Mouse (Mus musculus): ENCODE data around the gene Kif1c. TPM values are rescaled to one million over a fixed set of nuclear protein-coding genes. Genes with fewer than 3 reads are reported as not detected.
A peak's percentile ranks its signal among the peaks of the same experiment; 100 is the strongest.

Kif1c gene
- polyA plus RNA-seq, 1 experiment from 2014 or later, result 4.9 TPM

DNA sequence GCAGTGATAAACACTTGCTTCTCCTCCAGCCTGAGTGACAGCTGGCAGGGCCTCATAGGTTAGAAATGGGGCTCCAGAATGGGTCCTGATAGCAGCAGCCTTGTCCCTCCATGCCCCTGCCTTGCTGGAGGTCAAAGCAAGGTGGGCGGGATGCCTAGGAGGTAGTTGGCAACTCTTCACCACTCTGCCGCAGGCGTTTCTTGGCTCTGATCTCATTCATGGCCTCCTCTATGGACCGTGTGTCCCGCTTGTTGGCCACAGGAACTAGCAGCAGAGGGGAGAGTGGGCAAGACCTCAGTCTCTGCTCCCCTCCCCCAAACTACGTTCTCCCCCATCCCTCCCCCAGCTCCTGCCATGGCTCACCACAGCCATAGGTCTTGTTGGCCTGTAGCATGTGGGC, 36.4 kb upstream of the Kif1c start:
- no peak overlapping the region for H3K27ac ChIP-seq
- peaks cover 7% of the 10 kb centered on the region for H3K4me1 ChIP-seq (replicated peaks; ENCODE audit: control insufficient read depth, insufficient read depth, low read length)
- H3K36me3 ChIP-seq (replicated peaks; ENCODE audit: control insufficient read depth, insufficient read depth), result peaks cover 54% of the 10 kb centered on the region
- H3K4me2 ChIP-seq (replicated peaks), result no peak overlapping the region
- no peak for ATAC-seq (ENCODE audit: low FRiP score)
- no peak for DNase-seq (ENCODE audit: low spot score)
- no peaks in the 10 kb centered on the region for H3K27me3 ChIP-seq (ENCODE audit: control insufficient read depth, insufficient read depth, low read length)
- no peak overlapping the region for H3K9ac ChIP-seq
- WGBS, result 93% methylated on average over 6 of the region's 6 CpGs
- H3K9me3 ChIP-seq (ENCODE audit: control insufficient read depth, low read length), result no peaks in the 10 kb centered on the region
- no peak overlapping the region for H3K4me3 ChIP-seq (replicated peaks; ENCODE audit: low read length)

DNA sequence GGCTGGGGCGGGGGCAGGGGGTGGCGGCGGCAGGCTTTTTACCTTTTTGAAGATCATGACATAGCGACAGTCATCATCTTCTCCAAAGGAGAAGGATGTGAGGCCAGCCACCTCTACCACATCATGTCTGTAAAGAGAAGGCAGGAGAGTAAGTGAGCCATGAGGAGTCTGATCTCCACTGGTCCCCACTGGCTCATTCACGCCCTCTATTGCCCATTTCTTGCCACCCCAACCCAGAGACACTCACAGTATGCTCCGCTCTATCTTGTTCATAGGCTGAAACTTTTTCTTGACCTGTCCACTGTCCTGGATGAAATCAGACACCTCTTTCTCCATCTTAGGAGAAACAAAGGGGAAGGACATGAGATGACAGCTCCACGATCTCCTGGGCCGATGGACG, 35.6 kb upstream of the Kif1c start:
- peaks cover 49% of the 10 kb centered on the region for H3K36me3 ChIP-seq (replicated peaks; ENCODE audit: control insufficient read depth, insufficient read depth)
- no peak overlapping the region for H3K27ac ChIP-seq
- ATAC-seq (ENCODE audit: low FRiP score) (no peak), DNase-seq (ENCODE audit: low spot score) (no peak)
- H3K27me3 ChIP-seq (ENCODE audit: control insufficient read depth, insufficient read depth, low read length), result no peaks in the 10 kb centered on the region
- 95% methylated on average over 9 of the region's 9 CpGs for WGBS
- no peak overlapping the region for H3K9ac ChIP-seq
- no peak overlapping the region for H3K4me2 ChIP-seq (replicated peaks)
- H3K9me3 ChIP-seq (ENCODE audit: control insufficient read depth, low read length), result no peaks in the 10 kb centered on the region
- H3K4me1 ChIP-seq (replicated peaks; ENCODE audit: control insufficient read depth, insufficient read depth, low read length), result peaks cover 7% of the 10 kb centered on the region
- no peak overlapping the region for H3K4me3 ChIP-seq (replicated peaks; ENCODE audit: low read length)

DNA sequence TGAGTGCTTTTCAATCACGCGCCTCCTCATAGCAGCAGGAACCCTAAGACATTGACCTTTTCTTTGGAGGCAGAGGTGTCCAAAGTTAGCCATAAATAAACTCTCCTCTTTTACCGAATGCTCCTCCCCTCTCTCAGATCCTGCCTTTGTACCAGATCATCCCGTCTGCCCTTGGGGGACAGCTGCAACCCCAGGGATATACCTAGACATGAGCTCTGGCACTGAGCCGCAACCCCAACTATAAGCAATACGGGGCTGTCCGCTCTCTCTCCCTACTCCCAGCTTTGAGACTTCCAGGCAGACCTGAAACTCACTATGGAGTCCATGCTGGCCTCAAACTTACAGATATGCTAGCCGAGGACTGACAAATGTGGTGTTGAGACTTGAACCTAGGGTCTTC, 33.7 kb upstream of the Kif1c start:
- WGBS, result 96% methylated on average over 8 of the region's 8 CpGs
- H3K36me3 ChIP-seq (replicated peaks; ENCODE audit: control insufficient read depth, insufficient read depth), result peaks cover 49% of the 10 kb centered on the region

DNA sequence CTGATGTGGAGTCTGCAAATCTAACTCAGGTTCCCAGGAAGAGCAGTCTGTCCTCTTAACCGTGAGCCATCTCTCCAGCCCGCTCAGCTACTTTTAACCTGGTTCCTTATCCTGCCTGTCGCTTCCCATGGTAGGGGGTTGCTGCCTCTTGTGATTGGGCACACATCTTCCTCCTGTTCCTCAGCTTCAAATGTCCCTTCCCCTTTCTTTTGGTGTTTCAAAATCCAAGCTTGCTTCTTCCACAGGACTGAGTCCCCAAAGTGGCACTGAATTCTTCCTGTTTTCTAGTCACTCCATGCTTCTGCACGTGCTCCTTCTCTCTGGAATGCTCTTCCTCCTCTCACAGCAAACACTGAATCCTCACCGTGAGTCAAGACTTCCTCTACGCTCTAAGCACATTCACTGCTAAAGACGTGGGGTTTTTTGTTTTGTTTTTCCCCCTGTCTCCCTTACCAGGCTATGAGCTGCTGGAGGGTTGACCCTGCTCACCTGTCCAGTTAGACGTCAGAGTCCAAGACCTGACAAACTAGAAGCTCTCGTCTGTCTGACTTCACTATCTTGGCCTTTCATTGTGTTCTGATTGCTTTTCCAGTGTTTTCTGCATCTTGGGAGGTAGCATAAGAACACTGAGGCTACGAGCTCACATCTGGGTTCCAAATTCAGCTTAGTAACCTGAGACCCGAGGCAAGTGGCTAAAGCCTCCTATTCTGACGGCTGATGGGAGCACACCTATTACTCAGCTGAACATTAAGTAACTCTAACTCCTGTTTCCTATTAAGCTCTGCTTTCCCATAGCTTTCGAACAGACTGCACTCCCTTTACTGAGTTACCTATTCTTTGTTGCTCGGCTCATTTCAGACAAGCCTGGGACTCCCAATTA, 32.8 kb upstream of the Kif1c start:
- ATAC-seq (ENCODE audit: low FRiP score) (no peak), DNase-seq (ENCODE audit: low spot score) (no peak)
- Histone ChIP-seq H3K4me1 (replicated peaks; ENCODE audit: control insufficient read depth, insufficient read depth, low read length) (peaks cover 22% of the 10 kb centered on the region), H3K27me3 (ENCODE audit: control insufficient read depth, insufficient read depth, low read length) (no peaks in the 10 kb centered on the region), H3K4me2 (replicated peaks) (peak overlapping the region; percentile 81), H3K27ac (peak overlapping the region; percentile 98), H3K9me3 (ENCODE audit: control insufficient read depth, low read length) (no peaks in the 10 kb centered on the region), H3K36me3 (replicated peaks; ENCODE audit: control insufficient read depth, insufficient read depth) (peaks cover 47% of the 10 kb centered on the region), H3K4me3 (replicated peaks; ENCODE audit: low read length) (peak overlapping the region; percentile 71), H3K9ac (peak overlapping the region; percentile 64)
- 83% methylated on average over 14 of the region's 14 CpGs for WGBS

More for the DNA sequence above, 33.7 kb upstream of the Kif1c start:
- Histone ChIP-seq H3K27me3 (ENCODE audit: control insufficient read depth, insufficient read depth, low read length) (no peaks in the 10 kb centered on the region), H3K9me3 (ENCODE audit: control insufficient read depth, low read length) (no peaks in the 10 kb centered on the region), H3K4me2 (replicated peaks) (no peak overlapping the region), H3K27ac (no peak overlapping the region), H3K4me1 (replicated peaks; ENCODE audit: control insufficient read depth, insufficient read depth, low read length) (peaks cover 22% of the 10 kb centered on the region), H3K9ac (no peak overlapping the region), H3K4me3 (replicated peaks; ENCODE audit: low read length) (no peak overlapping the region)
- DNase-seq (ENCODE audit: low spot score), result no peak
- no peak for ATAC-seq (ENCODE audit: low FRiP score)

DNA sequence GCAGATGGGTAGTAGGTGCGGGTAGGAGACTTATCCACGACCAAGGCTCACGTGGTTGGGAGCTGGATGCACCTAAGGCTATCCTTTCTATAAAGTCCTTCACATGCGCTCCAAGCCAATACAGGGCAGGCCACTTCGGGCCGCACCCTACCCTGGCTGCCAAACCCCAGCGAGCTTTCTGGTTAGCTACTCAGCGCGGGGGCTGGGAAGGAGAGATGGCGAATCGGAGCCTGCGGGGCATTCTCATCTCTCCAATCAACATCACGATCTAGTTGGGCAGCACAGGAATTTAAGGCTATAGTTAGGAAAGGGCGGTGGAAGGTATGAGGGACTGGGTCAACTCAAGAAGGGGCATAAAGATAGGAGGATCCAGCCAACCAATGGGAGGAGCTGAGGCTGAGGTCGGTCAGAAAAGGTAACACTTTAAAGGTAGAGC, 32.0 kb upstream of the Kif1c start:
- WGBS, result 1% methylated on average over 15 of the region's 15 CpGs

DNA sequence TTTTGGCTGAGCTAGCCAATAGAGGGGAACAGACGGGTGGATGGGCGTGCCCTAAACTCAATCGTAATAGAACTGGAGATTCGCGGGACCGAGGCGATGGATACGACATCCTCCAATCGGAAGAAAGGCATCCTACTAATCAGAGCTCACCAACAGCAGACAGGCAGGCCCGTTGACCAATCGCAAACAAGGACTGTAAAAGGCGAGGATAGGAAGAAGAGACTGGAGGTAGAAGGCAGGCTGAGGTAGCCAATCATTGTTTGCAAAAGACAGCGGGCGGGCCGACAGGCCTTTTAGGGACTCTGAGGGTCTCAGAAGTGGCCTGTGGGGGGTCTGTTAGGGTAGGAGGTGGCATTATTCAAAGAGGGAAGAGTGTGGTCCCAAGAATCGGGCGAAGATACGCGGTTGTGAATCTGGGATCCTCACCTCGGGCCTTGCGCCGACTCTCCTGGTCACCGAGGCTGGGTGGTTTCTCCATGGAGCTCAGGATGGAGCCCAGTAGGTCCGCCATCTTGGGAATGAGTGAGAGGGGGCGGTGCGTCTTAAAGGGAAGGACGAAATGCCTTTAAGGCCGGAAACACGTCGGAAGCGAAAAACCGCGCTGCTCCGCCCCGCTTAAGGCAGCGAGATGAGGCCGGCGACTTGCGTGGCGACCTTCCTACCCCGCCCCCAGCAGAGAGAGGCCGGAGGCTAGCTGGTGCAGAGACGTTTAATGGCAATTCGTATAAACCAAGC, 31.4 kb upstream of the Kif1c start, which contains the start of gene Spag7:
Gene Spag7 (minus strand): TSS at position 646 of the 735 bp plus-strand sequence.
- H3K4me3 ChIP-seq (replicated peaks; ENCODE audit: low read length), result peak within 1 kb of the TSS; percentile 71
- H3K4me2 ChIP-seq (replicated peaks), result peak within 1 kb of the TSS; percentile 81
- WGBS, result 0% methylated on average over 44 of the region's 44 CpGs
- H3K4me1 ChIP-seq (replicated peaks; ENCODE audit: control insufficient read depth, insufficient read depth, low read length), result peaks cover 22% of the 10 kb centered on the region
- H3K27me3 ChIP-seq (ENCODE audit: control insufficient read depth, insufficient read depth, low read length), result no peaks in the 10 kb centered on the region
- H3K36me3 ChIP-seq (replicated peaks; ENCODE audit: control insufficient read depth, insufficient read depth), result peaks cover 45% of the 10 kb centered on the region
- DNase-seq (ENCODE audit: low spot score), result peak; percentile 96
- peak; percentile 96 for ATAC-seq (ENCODE audit: low FRiP score)
- peak within 1 kb of the TSS; percentile 98 for H3K27ac ChIP-seq
- no peaks in the 10 kb centered on the region for H3K9me3 ChIP-seq (ENCODE audit: control insufficient read depth, low read length)
- peak within 1 kb of the TSS; percentile 85 for H3K9ac ChIP-seq

More for the DNA sequence above, 32.0 kb upstream of the Kif1c start:
- Histone ChIP-seq H3K4me2 (replicated peaks) (peak overlapping the region; percentile 81), H3K9ac (peak overlapping the region; percentile 64), H3K4me1 (replicated peaks; ENCODE audit: control insufficient read depth, insufficient read depth, low read length) (peaks cover 22% of the 10 kb centered on the region), H3K27ac (peak overlapping the region; percentile 98), H3K27me3 (ENCODE audit: control insufficient read depth, insufficient read depth, low read length) (no peaks in the 10 kb centered on the region), H3K9me3 (ENCODE audit: control insufficient read depth, low read length) (no peaks in the 10 kb centered on the region), H3K4me3 (replicated peaks; ENCODE audit: low read length) (peak overlapping the region; percentile 71), H3K36me3 (replicated peaks; ENCODE audit: control insufficient read depth, insufficient read depth) (peaks cover 45% of the 10 kb centered on the region)
- ATAC-seq (ENCODE audit: low FRiP score), result peak; percentile 42; the same call in 1 of the 2 replicates
- no peak for DNase-seq (ENCODE audit: low spot score)

DNA sequence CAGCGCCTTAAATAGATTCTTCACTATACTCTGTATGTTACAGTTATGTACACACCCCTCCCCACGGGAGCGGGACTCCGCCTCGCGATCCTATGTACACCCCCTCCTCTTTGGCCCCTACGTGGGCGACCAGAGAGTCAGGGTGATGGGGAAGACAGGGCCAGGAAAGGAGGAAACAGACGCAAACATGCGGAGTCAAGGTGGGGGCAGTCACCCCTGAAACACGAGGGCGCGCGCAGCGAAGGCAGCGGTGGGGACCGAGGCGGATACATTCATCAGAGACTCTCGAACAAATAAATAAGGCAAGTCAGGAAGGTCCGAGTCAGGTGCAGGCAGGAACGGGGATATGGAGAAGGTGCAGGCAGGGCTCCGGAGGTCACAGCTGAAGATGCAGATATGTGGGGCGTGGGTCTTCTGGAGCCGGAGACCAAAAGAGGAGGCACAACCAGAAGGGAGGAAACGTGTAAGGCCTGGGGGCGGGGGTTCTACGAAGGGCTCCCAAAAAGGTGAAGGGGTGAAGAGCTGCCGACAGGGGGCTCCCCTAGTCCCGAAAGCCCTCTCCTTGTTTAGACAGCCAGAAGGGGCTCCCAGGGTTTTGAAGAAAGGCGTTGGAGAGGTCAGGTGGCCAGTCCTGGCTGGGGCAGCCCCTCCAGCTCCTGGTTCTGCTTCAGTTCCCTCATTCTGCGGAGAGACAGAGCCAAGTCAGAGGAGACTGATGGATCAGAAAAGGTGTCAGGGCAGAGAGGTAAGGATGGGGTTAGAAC, 30.6 kb upstream of the Kif1c start:
- H3K4me1 ChIP-seq (replicated peaks; ENCODE audit: control insufficient read depth, insufficient read depth, low read length), result peaks cover 22% of the 10 kb centered on the region
- under 1% methylated on average over 31 of the region's 31 CpGs for WGBS

DNA sequence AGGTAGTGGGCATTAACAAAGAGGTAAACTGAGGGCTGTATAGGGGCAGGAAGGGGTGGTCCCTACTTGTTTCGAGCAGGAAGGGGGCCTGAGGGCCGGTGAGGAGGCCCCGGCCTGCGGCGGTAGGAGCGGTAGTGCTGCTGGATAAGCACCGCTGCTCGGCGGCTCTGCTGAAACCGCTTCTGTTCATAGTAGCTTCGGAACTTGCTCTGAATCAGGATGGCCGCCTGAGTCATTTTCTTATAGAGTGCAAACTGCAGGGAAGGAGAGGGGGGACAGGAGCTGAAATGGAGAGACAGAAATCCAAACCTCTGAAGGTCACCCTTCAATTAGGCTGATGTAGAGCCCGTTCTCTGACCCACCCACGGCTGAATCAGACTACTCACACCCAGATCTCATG, 29.9 kb upstream of the Kif1c start:
- peak overlapping the region; percentile 85 for H3K9ac ChIP-seq
- H3K4me1 ChIP-seq (replicated peaks; ENCODE audit: control insufficient read depth, insufficient read depth, low read length), result peaks cover 22% of the 10 kb centered on the region
- peak overlapping the region; percentile 98 for H3K27ac ChIP-seq
- H3K9me3 ChIP-seq (ENCODE audit: control insufficient read depth, low read length), result no peaks in the 10 kb centered on the region
- H3K27me3 ChIP-seq (ENCODE audit: control insufficient read depth, insufficient read depth, low read length), result no peaks in the 10 kb centered on the region
- peak overlapping the region; percentile 81 for H3K4me2 ChIP-seq (replicated peaks)
- H3K36me3 ChIP-seq (replicated peaks; ENCODE audit: control insufficient read depth, insufficient read depth), result peaks cover 45% of the 10 kb centered on the region; the same call in 1 of the 2 replicates
- no peak for ATAC-seq (ENCODE audit: low FRiP score)
- peak overlapping the region; percentile 71 for H3K4me3 ChIP-seq (replicated peaks; ENCODE audit: low read length)
- DNase-seq (ENCODE audit: low spot score), result no peak
- 43% methylated on average over 14 of the region's 14 CpGs for WGBS

More for the DNA sequence above, 30.6 kb upstream of the Kif1c start:
- Histone ChIP-seq H3K27ac (peak overlapping the region; percentile 98), H3K9me3 (ENCODE audit: control insufficient read depth, low read length) (no peaks in the 10 kb centered on the region), H3K4me2 (replicated peaks) (peak overlapping the region; percentile 81), H3K27me3 (ENCODE audit: control insufficient read depth, insufficient read depth, low read length) (no peaks in the 10 kb centered on the region), H3K4me3 (replicated peaks; ENCODE audit: low read length) (peak overlapping the region; percentile 71), H3K36me3 (replicated peaks; ENCODE audit: control insufficient read depth, insufficient read depth) (peaks cover 43% of the 10 kb centered on the region), H3K9ac (peak overlapping the region; percentile 85)
- peak; percentile 67 for DNase-seq (ENCODE audit: low spot score)
- ATAC-seq (ENCODE audit: low FRiP score), result peak; percentile 22; the same call in 1 of the 2 replicates

Data from hindbrain, embryonic 14.5 days (tissue).